9 mouse cellular contexts compared by ENCODE assay signal in the genomic region with DNA sequence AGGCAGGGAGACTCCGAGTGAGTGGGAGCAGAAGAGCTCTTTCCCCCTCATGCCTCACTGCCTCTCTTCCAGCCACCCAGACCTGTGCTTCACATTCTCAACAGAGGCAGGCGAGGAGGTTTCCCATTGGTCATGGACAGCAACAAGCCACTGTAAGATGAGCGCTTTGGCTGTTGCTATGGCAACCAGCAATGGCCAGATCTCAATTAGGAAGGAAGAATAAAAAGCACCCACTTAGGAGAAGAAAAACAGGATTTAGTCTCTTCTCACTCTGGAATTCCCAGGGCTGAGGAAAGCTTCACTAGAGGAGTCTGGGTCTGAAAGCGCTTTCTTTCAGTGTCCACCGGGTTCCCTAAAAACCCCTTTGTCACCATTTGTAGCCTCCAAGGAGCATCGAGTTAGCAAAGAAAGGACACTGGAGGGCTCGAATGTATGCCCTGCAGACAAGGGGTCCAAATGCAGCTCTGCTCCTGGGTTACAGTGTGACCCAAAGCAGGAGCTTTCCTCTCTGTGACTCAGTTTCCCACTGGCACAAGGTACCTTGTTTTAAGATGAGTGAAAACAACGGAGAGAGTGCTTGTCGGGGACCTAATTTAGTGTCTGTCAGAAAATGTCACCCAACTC. TPM values are rescaled to one million over a fixed set of nuclear protein-coding genes. Genes with fewer than 3 reads are reported as not detected.
A peak's percentile ranks its signal among the peaks of the same experiment; 100 is the strongest.
DNase-seq lines count a peak whose midpoint lies in the region; ATAC-seq and TF ChIP-seq lines count a peak whose summit lies in the region.
"Had no signal": no experiment of that assay in that cellular context is flagged by ENCODE, and none has a peak within 500 bp of the region (broad histone marks: within the 10 kb centered on the region; RNA-seq: fewer than 3 reads in every experiment).

No protein-coding gene starts in this region.

- H3K4me2 ChIP-seq in intestine, embryonic 14.5 days (ENCODE audit: low read length): peak overlapping the region; percentile 9
- no peak overlapping the region for H3K4me2 ChIP-seq in intestine, postnatal 0 days (replicated peaks; ENCODE audit: low read depth)
- 0 out of 2 replicates have a peak overlapping the region, but pooled peaks have one; percentile 12 for H3K4me2 ChIP-seq in midbrain, postnatal 0 days (ENCODE audit: low read depth, low read length, poor library complexity, severe bottlenecking)

- H3K9me3 ChIP-seq in intestine, embryonic 14.5 days (ENCODE audit: control insufficient read depth, low read length): no peaks in the 10 kb centered on the region
- H3K9me3 ChIP-seq in intestine, postnatal 0 days (ENCODE audit: control insufficient read depth): no peaks in the 10 kb centered on the region
- no peaks in the 10 kb centered on the region for H3K9me3 ChIP-seq in forebrain, embryonic 10.5 days
- no peaks in the 10 kb centered on the region for H3K9me3 ChIP-seq in midbrain, postnatal 0 days (ENCODE audit: low read length)

- H3K27me3 ChIP-seq in intestine, embryonic 14.5 days (replicated peaks; ENCODE audit: control insufficient read depth, insufficient read depth, low read length): no peaks in the 10 kb centered on the region
- H3K27me3 ChIP-seq in intestine, postnatal 0 days (replicated peaks; ENCODE audit: control insufficient read depth, insufficient read depth, low read length): no peaks in the 10 kb centered on the region
- no peaks in the 10 kb centered on the region for H3K27me3 ChIP-seq in forebrain, embryonic 10.5 days (ENCODE audit: poor library complexity, severe bottlenecking)
- H3K27me3 ChIP-seq in midbrain, postnatal 0 days (ENCODE audit: insufficient read depth, low read length): no peaks in the 10 kb centered on the region

- WGBS in intestine, embryonic 14.5 days: 34% methylated on average over 9 of the region's 9 CpGs
- WGBS in intestine, postnatal 0 days: 57% methylated on average over 9 of the region's 9 CpGs
- 13% methylated on average over 9 of the region's 9 CpGs for WGBS in forebrain, embryonic 10.5 days
- 10% methylated on average over 9 of the region's 9 CpGs for WGBS in midbrain, postnatal 0 days

- ATAC-seq in intestine, embryonic 14.5 days (replicated peaks; ENCODE audit: low FRiP score, low TSS enrichment, low read depth): peak; percentile 82
- no peak for ATAC-seq in intestine, postnatal 0 days
- ATAC-seq in midbrain, postnatal 0 days (ENCODE audit: low FRiP score): peak; percentile 91
- ATAC-seq in inflammation-experienced regulatory T-cells, adult 6 months: no peak
- ATAC-seq in megakaryocyte progenitor cell, adult 5-6 weeks (replicated peaks; ENCODE audit: poor library complexity): no peak
- ATAC-seq in granulocyte monocyte progenitor cell, adult 5-6 weeks (replicated peaks; ENCODE audit: poor library complexity, severe bottlenecking): no peak

- no peak overlapping the region; the same call in 1 of the 2 replicates for H3K27ac ChIP-seq in intestine, embryonic 14.5 days (ENCODE audit: low read depth)
- H3K27ac ChIP-seq in intestine, postnatal 0 days (ENCODE audit: low read depth, low read length): no peak overlapping the region
- peak overlapping the region; percentile 95 for H3K27ac ChIP-seq in forebrain, embryonic 10.5 days
- peak overlapping the region; percentile 82 for H3K27ac ChIP-seq in midbrain, postnatal 0 days (ENCODE audit: low read depth, low read length)

- H3K36me3 ChIP-seq in intestine, embryonic 14.5 days (ENCODE audit: control insufficient read depth, insufficient read depth, low read length): peaks cover 8% of the 10 kb centered on the region; the same call in 1 of the 2 replicates
- H3K36me3 ChIP-seq in intestine, postnatal 0 days (ENCODE audit: control insufficient read depth, insufficient read depth): peaks cover 46% of the 10 kb centered on the region
- peaks cover 53% of the 10 kb centered on the region for H3K36me3 ChIP-seq in forebrain, embryonic 10.5 days (replicated peaks)
- H3K36me3 ChIP-seq in midbrain, postnatal 0 days (ENCODE audit: insufficient read depth, low read length): 0 out of 2 replicates have a peak, but pooled peaks cover 6% of the 10 kb centered on the region

- DNase-seq in intestine, embryonic 14.5 days (ENCODE audit: low spot score): peak; percentile 61
- peak; percentile 89 for DNase-seq in forebrain, embryonic 10.5 days (ENCODE audit: extremely low spot score, low spot score)
- DNase-seq in layer of hippocampus, adult 8-10 months (ENCODE audit: low spot score in 2 of 2): peak; percentile 75 to 81
- DNase-seq in midbrain, postnatal 0 days (ENCODE audit: low spot score): peak; percentile 92

- peaks cover 14% of the 10 kb centered on the region for H3K4me1 ChIP-seq in intestine, embryonic 14.5 days (replicated peaks; ENCODE audit: control insufficient read depth, insufficient read depth, low read length)
- H3K4me1 ChIP-seq in intestine, postnatal 0 days (replicated peaks; ENCODE audit: control insufficient read depth, insufficient read depth, low read length): no peaks in the 10 kb centered on the region
- peaks cover 51% of the 10 kb centered on the region for H3K4me1 ChIP-seq in forebrain, embryonic 10.5 days
- H3K4me1 ChIP-seq in midbrain, postnatal 0 days (ENCODE audit: insufficient read depth, low read length): peaks cover 22% of the 10 kb centered on the region

- H3K9ac ChIP-seq in intestine, embryonic 14.5 days (ENCODE audit: low read length): no peak overlapping the region
- no peak overlapping the region for H3K9ac ChIP-seq in intestine, postnatal 0 days (ENCODE audit: low read depth, low read length)
- no peak overlapping the region for H3K9ac ChIP-seq in midbrain, postnatal 0 days (replicated peaks; ENCODE audit: low read length, poor library complexity, severe bottlenecking)

- H3K4me3 ChIP-seq in intestine, embryonic 14.5 days (ENCODE audit: low read depth, low read length): no peak overlapping the region
- no peak overlapping the region for H3K4me3 ChIP-seq in intestine, postnatal 0 days (ENCODE audit: low read depth, low read length)
- peak overlapping the region; percentile 33 for H3K4me3 ChIP-seq in forebrain, embryonic 10.5 days
- no peak overlapping the region for H3K4me3 ChIP-seq in midbrain, postnatal 0 days (ENCODE audit: low read depth, low read length)
- H3K4me3 ChIP-seq: erythroblast, embryonic 14.5 days had no signal

- TF ChIP-seq CTCF in intestine, postnatal 0 days (IDR thresholded peaks at IDR 0.05; ENCODE audit: low read depth): no peak
- no peak for TF ChIP-seq CTCF in midbrain, postnatal 0 days (IDR thresholded peaks at IDR 0.05)

RNA-seq across cellular contexts. Expression of gene Rars, which starts 30.8 kb away (rescaled TPM):
- 103 and 112 TPM in 2 replicates for polyA plus RNA-seq in intestine, embryonic 14.5 days (2014; fragmentation: Nextera tagmentation; extraction: Ambion mirVana)
- 82.3 and 82.7 TPM in 2 replicates for polyA plus RNA-seq in intestine, postnatal 0 days (2015; fragmentation: Nextera tagmentation; extraction: Ambion mirVana)
- polyA plus RNA-seq in forebrain, embryonic 10.5 days (2016; fragmentation: Nextera tagmentation; extraction: Ambion mirVana): 118 and 123 TPM in 2 replicates
- 10 to 100 TPM; 44.6 to 56.6 (median 51.4) TPM for total RNA-seq in layer of hippocampus, adult 8-10 months (2022)
- total RNA-seq in midbrain, postnatal 0 days (2014; rRNA removed): 41.3 and 45.8 TPM in 2 replicates
- 61.9 and 66.2 TPM in 2 replicates for polyA plus RNA-seq in midbrain, postnatal 0 days (2015; fragmentation: Nextera tagmentation; extraction: Ambion mirVana)
- 10 to 100 TPM; 66.5 to 81.2 (median 71.4) TPM for polyA plus RNA-seq in inflammation-experienced regulatory T-cells, adult 6 months (2017; shearing (Covaris generic))
- 124 and 138 TPM in 2 replicates for total RNA-seq in megakaryocyte progenitor cell, adult 5-6 weeks (2015)
- total RNA-seq in megakaryocyte progenitor cell, adult 5-6 weeks (2017): 97.4 and 113 TPM in 2 replicates
- 111 and 133 TPM in 2 replicates for total RNA-seq in granulocyte monocyte progenitor cell, adult 5-6 weeks (2014; fragmentation: Nextera tagmentation)
- total RNA-seq in granulocyte monocyte progenitor cell, adult 5-6 weeks (2017): 120 and 124 TPM in 2 replicates

Comparison
In these comparisons a context has a peak if more than half of its experiments do, and no peak if none do; other contexts are left out.
1. ATAC-seq: peak in intestine, embryonic 14.5 days (single experiment) and midbrain, postnatal 0 days (single experiment); none in intestine, postnatal 0 days (single experiment), inflammation-experienced regulatory T-cells, adult 6 months (single experiment), megakaryocyte progenitor cell, adult 5-6 weeks (single experiment) and granulocyte monocyte progenitor cell, adult 5-6 weeks (single experiment).
2. H3K27ac ChIP-seq: peak in forebrain, embryonic 10.5 days (single experiment) and midbrain, postnatal 0 days (single experiment); none in intestine, embryonic 14.5 days (single experiment) and intestine, postnatal 0 days (single experiment).
3. Peak in every context shown above with its lines, with median percentiles within 50 percentile points of each other: DNase-seq.